Mouse (Mus musculus): ENCODE measurements around the gene Klhdc10. TPM values are rescaled to one million over a fixed set of nuclear protein-coding genes. Genes with fewer than 3 reads are reported as not detected.
A peak's percentile ranks its signal among the peaks of the same experiment; 100 is the strongest.

Gene Klhdc10
- polyA plus RNA-seq, 1 experiment, result 29.7 TPM

DNA sequence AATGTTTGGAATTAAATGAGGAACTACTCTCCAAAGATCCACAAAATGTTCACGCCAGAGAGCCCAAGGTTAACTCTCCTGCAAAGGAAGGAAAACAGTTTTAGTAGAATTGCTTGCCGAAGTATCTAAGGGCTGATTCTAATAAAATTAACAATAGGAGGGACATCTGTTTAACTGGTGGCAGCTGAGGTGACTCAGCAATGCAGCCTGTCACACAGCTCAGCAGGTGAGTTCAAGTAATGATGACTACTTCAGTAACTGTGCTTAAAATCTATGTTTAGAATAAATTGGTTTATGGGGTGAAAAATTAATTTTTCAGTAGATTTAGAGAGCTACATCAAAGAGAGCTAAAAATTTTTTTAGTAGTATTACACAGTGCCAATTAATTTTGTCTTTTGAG lies 81.2 kb downstream of the Klhdc10 start:
- 97% methylated on average over 2 of the region's 2 CpGs for WGBS
- H3K36me3 ChIP-seq (ENCODE audit: control insufficient read depth, insufficient read depth, low read length), result peaks cover 76% of the 10 kb centered on the region

DNA sequence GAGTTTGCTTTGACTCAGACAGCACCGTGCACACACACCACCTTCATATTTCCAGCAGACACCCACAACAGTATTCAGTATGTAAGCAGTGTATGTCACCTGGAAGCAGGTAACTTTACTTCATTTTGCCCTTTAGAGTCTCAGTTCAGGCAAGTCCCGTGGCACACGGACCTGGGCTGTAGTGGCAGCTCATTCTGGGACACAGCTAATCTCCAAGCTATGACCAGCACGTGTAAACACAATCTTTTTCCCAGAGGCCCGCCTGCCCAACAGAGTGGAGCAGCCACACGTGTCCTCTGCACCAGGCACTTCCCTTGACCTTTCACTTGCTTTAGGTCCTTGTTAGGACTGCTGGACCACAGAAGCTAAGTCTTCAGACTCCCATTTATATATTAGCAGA lies 84.8 kb downstream of the Klhdc10 start:
- Histone ChIP-seq H3K4me1 (replicated peaks; ENCODE audit: control insufficient read depth, insufficient read depth, low read length) (no peaks in the 10 kb centered on the region), H3K4me3 (ENCODE audit: control insufficient read depth, insufficient read depth, low read length) (no peak overlapping the region), H3K27ac (ENCODE audit: control insufficient read depth, insufficient read depth, low read length) (no peak overlapping the region), H3K36me3 (ENCODE audit: control insufficient read depth, insufficient read depth, low read length) (peaks cover 81% of the 10 kb centered on the region), H3K27me3 (ENCODE audit: control insufficient read depth, insufficient read depth, low read length) (no peaks in the 10 kb centered on the region)
- WGBS, result 99% methylated on average over 6 of the region's 6 CpGs
- TF ChIP-seq CTCF (IDR thresholded peaks at IDR 0.05; ENCODE audit: borderline replicate concordance, control insufficient read depth, extremely low read depth, insufficient read depth, low read length, poor library complexity) (no peak), POLR2A (IDR thresholded peaks at IDR 0.05; ENCODE audit: control insufficient read depth, extremely low read depth, insufficient read depth, low read length, poor library complexity) (no peak)
- DNase-seq, result no peak

More for the DNA sequence above, 81.2 kb downstream of the Klhdc10 start:
- H3K27me3 ChIP-seq (ENCODE audit: control insufficient read depth, insufficient read depth, low read length), result no peaks in the 10 kb centered on the region
- DNase-seq, result no peak
- no peaks in the 10 kb centered on the region for H3K4me1 ChIP-seq (replicated peaks; ENCODE audit: control insufficient read depth, insufficient read depth, low read length)
- no peak overlapping the region for H3K4me3 ChIP-seq (ENCODE audit: control insufficient read depth, insufficient read depth, low read length)
- no peak overlapping the region for H3K27ac ChIP-seq (ENCODE audit: control insufficient read depth, insufficient read depth, low read length)
- no peak for TF ChIP-seq CTCF (IDR thresholded peaks at IDR 0.05; ENCODE audit: borderline replicate concordance, control insufficient read depth, extremely low read depth, insufficient read depth, low read length, poor library complexity)
- no peak for TF ChIP-seq POLR2A (IDR thresholded peaks at IDR 0.05; ENCODE audit: control insufficient read depth, extremely low read depth, insufficient read depth, low read length, poor library complexity)

DNA sequence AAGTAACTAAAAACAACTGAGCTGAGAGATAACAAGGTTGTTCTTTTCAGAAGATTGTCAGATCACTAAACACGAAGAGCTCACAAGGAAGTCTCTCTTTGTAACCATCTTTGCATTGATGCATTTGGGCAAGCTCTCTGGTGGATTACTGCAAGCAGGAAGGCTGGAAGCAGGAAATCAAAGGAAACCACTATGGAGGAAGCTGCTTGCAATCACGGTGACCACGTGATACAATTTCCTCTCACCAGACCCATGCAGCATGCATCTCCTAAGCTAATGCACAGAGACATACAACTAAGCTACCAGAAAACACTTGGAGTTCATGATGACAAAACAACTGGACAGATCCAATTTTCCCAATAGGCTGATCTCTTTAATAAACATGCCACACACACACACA lies 97.4 kb downstream of the Klhdc10 start:
- Histone ChIP-seq H3K4me3 (ENCODE audit: control insufficient read depth, insufficient read depth, low read length) (no peak overlapping the region), H3K27me3 (ENCODE audit: control insufficient read depth, insufficient read depth, low read length) (no peaks in the 10 kb centered on the region), H3K36me3 (ENCODE audit: control insufficient read depth, insufficient read depth, low read length) (peaks cover 65% of the 10 kb centered on the region), H3K4me1 (replicated peaks; ENCODE audit: control insufficient read depth, insufficient read depth, low read length) (no peaks in the 10 kb centered on the region), H3K27ac (ENCODE audit: control insufficient read depth, insufficient read depth, low read length) (no peak overlapping the region)
- WGBS, result 30% methylated on average over 3 of the region's 3 CpGs
- TF ChIP-seq POLR2A (IDR thresholded peaks at IDR 0.05; ENCODE audit: control insufficient read depth, extremely low read depth, insufficient read depth, low read length, poor library complexity), result no peak
- TF ChIP-seq CTCF (IDR thresholded peaks at IDR 0.05; ENCODE audit: borderline replicate concordance, control insufficient read depth, extremely low read depth, insufficient read depth, low read length, poor library complexity), result no peak
- DNase-seq, result peak; percentile 17

Other genes starting within 250 kb of the Klhdc10 start
- gene Ube2h, start 97.3 kb upstream of the Klhdc10 start, polyA plus RNA-seq (2012; rRNA removed), result 69.9 and 160 TPM in 2 replicates
- 24.2 and 27.3 TPM in 2 replicates for gene Zc3hc1, start 10.8 kb upstream of the Klhdc10 start, polyA plus RNA-seq (2012; rRNA removed)
- 79.5 and 80.2 TPM in 2 replicates for gene Tmem209, start 107.9 kb downstream of the Klhdc10 start, polyA plus RNA-seq (2012; rRNA removed)
- gene Ssmem1, start 108.0 kb downstream of the Klhdc10 start, polyA plus RNA-seq (2012; rRNA removed), result not detected in 2 replicates
- gene Cpa2, start 139.7 kb downstream of the Klhdc10 start, polyA plus RNA-seq (2012; rRNA removed), result not detected in 2 replicates
- 0.11 and 0.17 TPM in 2 replicates for gene Cpa4, start 166.5 kb downstream of the Klhdc10 start, polyA plus RNA-seq (2012; rRNA removed)
- 0.10 TPM in 1 of 2 replicates, not detected in the other for gene Cpa5, start 209.1 kb downstream of the Klhdc10 start, polyA plus RNA-seq (2012; rRNA removed)
- gene Cpa1, start 237.3 kb downstream of the Klhdc10 start, polyA plus RNA-seq (2012; rRNA removed), result not detected in 2 replicates

All from thymus, adult 2 months (tissue).